Mouse (Mus musculus) left cerebral cortex, postnatal 36 days (tissue): ENCODE results near the gene Slc2a9. TPM values are rescaled to one million over a fixed set of nuclear protein-coding genes. Genes with fewer than 3 reads are reported as not detected.

Experiments used
- DNase-seq, 2 experiments: peaks; one replicate each; pipeline ENCODE4 v3.0.0; 2021 to 2022; ENCODE audit warnings: low spot score in 2 of 2, mixed read lengths in 1 of 2
- intact Hi-C: fragments of 180-260 bp; cut with DNase I; formaldehyde crosslinking; loops from one replicate; pipeline ENCODE4 v1.15.1; 2025
- total RNA-seq, 2 experiments: library from RNA; stranded (reverse); gene quantifications; 2 replicates each; pipeline ENCODE4 v1.2.3; 2021

Slc2a9 gene
- total RNA-seq, 2 experiments from 2014 or later, result 0.39 to 0.63 TPM

- DNase-seq, result no peak
- intact Hi-C loops, result no loop called here
Measured at GRCm38 (mm10) chr5:38477731-38478445, 25.1 kb downstream of the Slc2a9 start.

GRCm38 (mm10) chr5:38476861-38477565, 25.9 kb downstream of the Slc2a9 start:
- DNase-seq, result peak; percentile 41

DNA sequence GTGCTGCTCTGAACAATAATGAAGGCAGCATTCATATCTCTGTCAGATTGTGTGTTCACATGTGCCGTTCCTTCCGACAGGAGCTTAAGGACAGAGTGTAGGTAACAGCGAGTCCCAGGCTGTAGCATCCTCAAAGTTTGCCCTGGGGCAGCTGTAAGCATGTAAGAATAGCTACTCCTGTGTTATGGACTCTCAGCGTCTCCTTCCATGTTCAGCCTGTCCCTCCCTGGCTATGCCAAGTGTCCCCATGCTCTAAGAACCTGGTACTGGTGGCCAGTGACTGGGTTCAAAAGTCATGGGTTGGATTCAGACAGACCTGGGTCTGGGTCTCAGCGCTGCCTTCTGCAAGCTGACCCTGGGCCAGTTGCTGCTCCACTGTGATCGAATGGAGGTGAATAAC, 32.1 kb downstream of the Slc2a9 start:
- intact Hi-C loops, result loop anchor here (1.0 kb wide), 1 partner anchor 164 kb away; no protein-coding TSS in a partner anchor
- DNase-seq, result no peak

More at GRCm38 (mm10) chr5:38476861-38477565, 25.9 kb downstream of the Slc2a9 start:
- intact Hi-C loops, result no loop called here

- DNase-seq, result peak; percentile 69 to 78
- intact Hi-C loops, result loop anchor here (1.0 kb wide), 1 partner anchor 163 kb away; no protein-coding TSS in a partner anchor
Measured at GRCm38 (mm10) chr5:38469891-38470578, 32.9 kb downstream of the Slc2a9 start.

DNA sequence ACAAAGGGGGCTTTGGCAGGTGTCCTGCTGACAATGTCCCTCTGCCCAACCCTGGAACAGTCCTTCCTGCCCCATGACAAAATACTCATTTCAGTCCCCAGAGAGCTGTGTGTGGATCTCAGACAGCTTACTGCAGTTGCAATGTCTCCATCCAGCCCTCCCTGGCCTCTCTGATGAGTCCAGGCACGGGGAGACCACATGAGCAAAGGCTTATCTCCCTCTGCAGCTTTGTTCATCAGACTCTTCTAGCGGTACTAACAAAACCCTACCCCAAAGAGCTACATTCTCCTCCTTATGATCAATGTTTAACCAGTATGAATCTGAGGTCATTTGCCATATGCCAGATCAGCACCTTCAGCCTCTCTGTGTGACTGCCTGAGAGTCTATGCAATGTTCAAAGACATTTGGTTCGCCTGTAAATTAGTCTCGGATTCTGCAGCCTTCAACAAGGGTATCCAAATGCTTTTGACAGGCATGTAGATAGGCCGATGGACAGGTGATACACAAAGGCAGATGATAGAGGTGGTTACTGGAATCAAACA, 36.3 kb downstream of the Slc2a9 start:
- DNase-seq, result no peak
- intact Hi-C loops, result no loop called here

DNA sequence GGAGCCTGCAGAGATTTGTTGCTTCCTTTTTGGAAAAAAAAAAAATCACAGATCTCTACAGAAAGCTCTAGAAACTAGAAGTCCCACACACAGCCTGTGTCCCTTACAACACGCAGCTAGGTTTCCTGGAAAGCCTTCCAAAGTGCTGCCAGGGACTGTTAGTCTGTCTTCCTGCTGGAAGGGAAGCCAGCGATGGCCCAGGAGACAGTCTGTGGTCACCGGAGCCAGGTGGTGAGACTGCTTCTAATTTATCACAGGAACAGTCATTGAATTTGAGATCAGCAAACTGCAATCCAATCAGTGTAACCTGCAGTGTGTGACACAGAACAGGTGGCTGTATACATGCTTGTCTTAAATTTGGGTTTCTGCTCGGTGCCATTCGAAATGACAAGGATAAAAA, 41.7 kb downstream of the Slc2a9 start:
- intact Hi-C loops, result no loop called here
- DNase-seq, result no peak

- intact Hi-C loops, result no loop called here
Measured at GRCm38 (mm10) chr5:38450936-38451335, 52.0 kb downstream of the Slc2a9 start.

GRCm38 (mm10) chr5:38449607-38450006, 53.3 kb downstream of the Slc2a9 start:
- no peak for DNase-seq
- intact Hi-C loops, result no loop called here

More at GRCm38 (mm10) chr5:38450936-38451335, 52.0 kb downstream of the Slc2a9 start:
- no peak for DNase-seq

- intact Hi-C loops, result no loop called here
Measured at GRCm38 (mm10) chr5:38448121-38448520, 54.8 kb downstream of the Slc2a9 start.

DNA sequence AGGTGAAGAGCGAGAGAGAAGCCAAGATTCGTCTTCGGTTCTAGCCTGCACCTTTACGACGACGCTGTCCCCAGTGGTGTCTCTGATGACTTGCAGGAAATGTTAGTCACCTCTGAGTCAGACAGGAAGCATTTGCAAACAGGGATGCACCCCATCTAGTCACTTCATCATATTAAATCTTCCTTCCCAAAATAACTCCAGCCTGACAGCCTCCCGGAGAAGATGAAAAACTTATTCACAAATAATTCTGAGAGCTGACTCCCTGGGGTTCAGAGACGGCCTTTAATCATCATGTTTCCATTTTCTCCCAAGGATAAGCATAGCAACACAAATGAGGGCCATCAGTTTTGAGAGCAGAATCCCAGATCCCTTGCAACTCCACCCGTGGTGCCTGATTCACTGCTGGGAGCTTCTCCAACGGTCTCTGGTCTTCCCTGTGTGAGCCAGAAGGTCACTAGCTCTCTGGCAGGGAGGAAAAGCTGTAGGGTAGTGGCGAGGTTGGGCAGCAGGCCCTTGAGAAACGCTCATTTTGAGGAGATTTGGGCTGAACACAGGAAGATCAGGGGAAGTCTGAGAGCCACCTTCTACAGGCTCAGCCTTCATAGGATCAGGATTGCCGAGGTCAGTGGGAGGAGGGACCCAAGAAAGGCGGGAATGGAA, 56.5 kb downstream of the Slc2a9 start:
- DNase-seq, result no peak
- intact Hi-C loops, result no loop called here

More at GRCm38 (mm10) chr5:38448121-38448520, 54.8 kb downstream of the Slc2a9 start:
- DNase-seq, result no peak

- no peak for DNase-seq
- intact Hi-C loops, result no loop called here
Measured at GRCm38 (mm10) chr5:38441088-38441839, 61.7 kb downstream of the Slc2a9 start.

GRCm38 (mm10) chr5:38440252-38441005, 62.5 kb downstream of the Slc2a9 start:
- intact Hi-C loops, result no loop called here
- peak; percentile 47 to 64 for DNase-seq

GRCm38 (mm10) chr5:38436681-38437080, 66.3 kb downstream of the Slc2a9 start:
- no peak for DNase-seq
- intact Hi-C loops, result no loop called here

DNA sequence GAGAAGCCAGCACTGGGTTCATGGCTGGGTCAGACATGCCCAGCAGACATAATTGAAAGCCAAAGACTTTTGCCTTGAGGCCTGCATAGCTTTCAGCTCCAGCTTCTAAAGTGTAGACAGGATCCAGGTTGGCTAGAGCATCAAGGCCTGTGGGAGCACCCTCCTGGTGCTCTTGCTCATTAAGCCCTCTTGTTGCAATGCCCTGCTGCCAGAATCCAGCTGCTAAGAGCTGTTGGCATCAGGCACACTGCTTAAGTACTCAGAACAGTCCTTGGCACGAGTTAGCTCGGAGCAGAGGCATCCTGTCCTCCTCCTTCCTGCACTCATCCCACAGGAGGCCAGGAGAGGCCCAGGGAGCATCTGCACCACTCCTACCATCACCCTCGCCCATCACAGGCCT, 68.1 kb downstream of the Slc2a9 start:
- intact Hi-C loops, result no loop called here
- no peak for DNase-seq

DNA sequence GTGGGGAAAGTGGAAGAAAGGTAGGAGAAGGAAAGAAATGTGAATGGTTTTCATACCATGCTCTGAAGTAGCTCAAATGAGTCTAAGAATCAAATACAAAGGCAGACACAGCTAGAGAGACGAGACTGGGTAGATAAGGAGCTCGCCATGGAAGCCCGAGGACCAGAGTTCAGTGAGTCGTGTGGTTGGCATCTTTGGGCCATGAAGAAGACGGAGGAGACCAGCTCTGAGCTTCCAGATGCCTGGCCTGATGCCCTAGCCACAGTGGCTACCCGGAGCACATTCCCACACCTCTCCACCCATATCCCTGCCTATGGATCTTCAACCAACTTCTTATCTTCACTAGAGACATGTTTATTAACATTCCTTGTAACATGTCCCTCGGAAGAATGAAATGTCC, 71.7 kb downstream of the Slc2a9 start:
- intact Hi-C loops, result no loop called here
- DNase-seq, result no peak

DNA sequence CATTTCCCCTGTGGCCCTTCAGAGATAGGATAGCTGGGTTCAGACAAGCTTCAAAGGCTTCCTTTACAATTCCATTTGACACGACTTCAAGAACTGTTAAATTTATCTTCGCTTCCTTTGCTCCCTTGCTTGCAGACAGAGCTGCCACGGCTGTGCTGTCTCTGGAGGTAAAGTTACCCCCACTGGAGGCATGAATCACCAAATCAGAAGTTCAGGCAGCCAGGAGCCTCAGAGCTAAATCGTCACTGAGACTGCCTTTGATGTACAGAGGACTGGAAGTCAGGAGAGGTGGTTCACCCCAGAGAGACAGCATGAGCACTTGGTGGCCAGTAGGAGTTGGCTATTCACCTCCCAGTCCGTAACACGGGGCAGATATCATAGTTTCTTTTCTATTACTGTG, 73.8 kb downstream of the Slc2a9 start:
- no peak for DNase-seq
- intact Hi-C loops, result no loop called here

GRCm38 (mm10) chr5:38427757-38428156, 75.2 kb downstream of the Slc2a9 start:
- DNase-seq, result no peak
- intact Hi-C loops, result no loop called here

- DNase-seq, result no peak
- intact Hi-C loops, result no loop called here
Measured at GRCm38 (mm10) chr5:38425569-38425968, 77.4 kb downstream of the Slc2a9 start.
